Mouse (Mus musculus): ENCODE measurements around the gene Gm3646. TPM values are rescaled to one million over a fixed set of nuclear protein-coding genes. Genes with fewer than 3 reads are reported as not detected.

The Gm3646 gene
- total RNA-seq, 2 experiments from 2014 or later: not detected

GRCm38 (mm10) chr1:39779111-39779980, 25.8 kb downstream of the Gm3646 start:
- DNase-seq: no peak

DNA sequence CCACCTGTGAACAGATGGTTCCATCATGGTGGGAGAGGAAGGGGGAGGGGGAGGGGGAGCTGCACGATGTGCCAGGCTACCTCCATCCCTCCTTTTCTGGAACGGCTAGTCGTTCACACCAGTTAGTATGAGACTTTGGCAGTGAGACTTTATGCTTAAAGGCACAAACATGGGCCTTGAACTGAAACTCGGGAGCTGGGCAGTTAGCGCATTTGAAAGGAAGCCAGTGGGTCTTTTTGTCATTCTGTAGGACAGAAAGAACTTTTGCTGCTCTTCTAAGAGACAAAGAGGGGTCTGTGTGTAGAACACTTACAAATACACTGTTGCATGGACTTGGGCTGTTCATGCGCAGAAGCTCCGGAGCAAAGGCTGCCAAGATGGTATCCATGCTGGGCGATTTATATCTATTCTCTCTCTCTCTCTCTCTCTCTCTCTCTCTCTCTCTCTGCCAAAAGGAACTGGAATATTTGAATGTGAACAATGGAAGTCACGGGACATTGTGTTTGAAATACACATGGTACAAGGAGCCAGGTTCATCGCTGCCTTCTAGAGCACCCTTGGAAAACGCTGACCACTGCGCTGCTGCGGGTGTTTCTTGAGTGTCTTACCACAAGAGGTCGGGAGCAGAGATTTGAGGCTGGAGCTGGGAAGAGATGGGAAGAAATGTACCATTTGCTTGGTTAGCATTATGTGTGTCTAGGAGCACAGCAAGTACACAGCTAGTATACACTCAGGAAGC, 31.0 kb downstream of the Gm3646 start:
- no peak for DNase-seq

DNA sequence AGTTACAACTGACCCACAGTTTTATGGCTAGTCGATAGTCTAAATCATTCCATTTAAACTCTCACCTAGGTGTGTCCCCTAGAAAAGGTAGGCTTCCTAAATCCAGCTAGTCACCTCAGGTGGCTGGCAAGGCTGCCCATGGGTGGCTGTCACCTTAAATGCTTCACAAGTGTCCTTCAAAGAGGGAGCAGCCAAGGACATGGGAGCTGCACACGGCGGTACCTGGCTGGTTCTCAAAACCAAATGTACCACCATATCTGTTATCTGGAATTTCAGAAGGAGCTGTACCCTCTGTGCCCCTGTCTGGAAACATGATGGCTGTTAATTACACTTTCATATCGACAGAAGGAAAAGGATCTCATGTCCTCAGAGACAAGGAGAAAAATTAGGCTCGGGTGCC, 31.6 kb downstream of the Gm3646 start:
- no peak for DNase-seq

GRCm38 (mm10) chr1:39772401-39773095, 32.6 kb downstream of the Gm3646 start:
- no peak for DNase-seq

DNA sequence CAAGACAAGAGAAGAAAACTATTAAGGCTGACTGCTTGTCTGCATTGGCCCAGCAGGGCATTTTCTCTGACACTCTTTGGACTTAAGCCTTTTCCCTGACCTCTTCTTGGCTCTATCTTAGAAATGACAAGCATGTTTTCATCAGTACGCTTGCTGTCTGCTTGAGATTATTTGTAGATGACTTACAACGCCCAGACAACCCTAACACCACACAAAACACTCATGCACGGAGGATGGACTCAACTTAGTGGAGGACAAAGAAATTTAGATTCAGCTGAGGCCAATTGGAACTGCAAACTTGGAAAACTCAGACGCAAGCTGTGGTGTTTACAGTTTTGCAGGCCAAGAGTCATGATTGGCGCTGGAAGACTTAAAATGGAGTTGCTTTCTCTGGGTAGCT, 34.7 kb downstream of the Gm3646 start:
- no peak for DNase-seq

GRCm38 (mm10) chr1:39768017-39768416, 37.1 kb downstream of the Gm3646 start:
- DNase-seq: no peak

DNA sequence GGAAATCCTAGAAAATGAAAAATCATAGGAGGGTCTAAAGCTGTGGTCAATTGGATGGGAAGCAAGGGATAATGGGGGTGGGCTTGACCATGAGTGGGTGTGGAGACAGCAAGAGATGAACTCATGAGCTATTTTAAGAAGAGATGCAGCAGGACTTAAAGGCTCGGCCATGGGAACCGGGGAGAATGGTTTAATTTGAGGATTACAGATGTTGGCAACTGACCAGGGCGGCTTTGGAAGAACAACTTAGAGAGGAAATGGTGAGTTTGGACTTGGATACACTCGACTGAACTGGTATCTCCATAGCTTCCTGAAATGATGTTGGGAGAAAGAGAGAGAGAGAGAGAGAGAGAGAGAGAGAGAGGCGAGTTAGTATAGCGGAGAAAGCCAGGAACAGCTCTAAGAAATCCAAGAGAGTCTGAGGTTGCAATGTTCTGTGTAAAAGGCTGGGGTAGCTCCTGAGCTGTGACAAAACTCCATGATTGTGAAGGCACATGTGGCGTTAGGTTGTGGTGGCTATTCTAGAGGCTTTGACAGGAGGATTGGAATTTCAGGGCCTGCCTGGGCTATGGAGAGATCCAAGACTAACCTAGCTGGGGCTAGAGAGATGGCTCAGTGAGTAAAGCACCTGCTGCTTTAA, 39.2 kb downstream of the Gm3646 start:
- DNase-seq: no peak

DNA sequence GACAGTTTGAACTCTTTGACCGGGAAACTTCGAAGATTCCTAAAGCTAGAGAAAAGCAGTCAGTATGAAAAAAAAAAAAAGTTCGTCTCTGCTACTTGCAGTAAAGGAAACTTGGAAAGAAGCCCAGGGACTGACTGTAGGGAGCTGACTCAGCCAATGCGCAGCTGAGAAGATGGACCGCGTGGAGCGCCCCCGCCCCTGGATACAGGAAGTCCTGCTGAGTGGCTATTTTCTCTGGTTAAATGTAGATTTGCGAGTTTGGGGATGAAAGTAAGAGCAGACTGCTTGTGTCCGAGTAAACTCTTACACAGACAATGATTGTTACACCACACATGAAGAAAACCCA, 43.1 kb downstream of the Gm3646 start:
- peak; percentile 88 to 93 for DNase-seq

- peak; percentile 77 to 81 for DNase-seq
Observed at GRCm38 (mm10) chr1:39761211-39762024, 43.7 kb downstream of the Gm3646 start.

DNA sequence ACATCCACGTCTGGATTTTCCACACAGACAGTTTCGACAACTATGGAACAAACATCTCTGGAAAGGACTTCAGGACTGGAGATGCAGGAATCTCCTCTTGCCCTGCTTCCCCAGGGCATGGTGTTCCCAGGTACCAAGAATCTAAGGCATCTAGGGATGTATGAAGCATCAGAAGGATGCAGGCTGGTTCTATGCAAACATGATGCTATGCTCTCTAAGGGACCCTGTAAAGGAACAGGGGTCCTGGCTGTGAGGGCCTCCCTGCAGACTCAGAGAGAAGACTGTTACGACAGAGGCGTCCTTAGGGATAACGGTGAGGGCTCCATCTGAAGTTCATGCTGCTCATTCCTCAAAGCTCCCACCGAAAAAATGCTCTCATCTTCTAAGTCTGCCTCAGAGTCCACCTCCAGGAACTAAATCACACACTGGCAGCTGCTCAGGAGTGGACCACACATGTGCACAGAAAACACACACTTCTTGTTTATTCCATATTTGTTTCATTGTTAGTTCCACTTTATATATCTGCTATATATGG, 44.9 kb downstream of the Gm3646 start:
- no peak for DNase-seq

GRCm38 (mm10) chr1:39759231-39760175, 45.6 kb downstream of the Gm3646 start:
- DNase-seq: peak; percentile 55 to 72

DNA sequence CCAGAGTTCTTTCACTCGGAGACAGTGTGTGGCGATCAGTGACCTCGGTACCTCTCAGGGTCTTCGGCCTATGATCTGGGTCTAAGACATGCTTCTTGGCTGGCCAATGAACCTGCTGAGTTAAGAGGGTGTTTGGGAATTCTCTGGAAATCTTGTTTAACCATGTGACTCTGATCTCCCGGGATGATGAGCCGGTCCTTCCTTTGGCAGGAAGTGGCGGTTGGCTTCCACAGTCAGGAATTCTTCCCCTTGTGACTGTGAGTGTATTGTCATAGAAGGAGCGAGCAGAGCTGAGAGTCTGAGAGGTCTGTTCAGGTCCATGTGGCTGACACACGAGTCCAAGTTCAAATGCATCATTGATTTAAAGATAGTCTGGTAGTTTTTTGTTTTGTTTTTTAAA, 46.9 kb downstream of the Gm3646 start:
- DNase-seq: no peak

DNA sequence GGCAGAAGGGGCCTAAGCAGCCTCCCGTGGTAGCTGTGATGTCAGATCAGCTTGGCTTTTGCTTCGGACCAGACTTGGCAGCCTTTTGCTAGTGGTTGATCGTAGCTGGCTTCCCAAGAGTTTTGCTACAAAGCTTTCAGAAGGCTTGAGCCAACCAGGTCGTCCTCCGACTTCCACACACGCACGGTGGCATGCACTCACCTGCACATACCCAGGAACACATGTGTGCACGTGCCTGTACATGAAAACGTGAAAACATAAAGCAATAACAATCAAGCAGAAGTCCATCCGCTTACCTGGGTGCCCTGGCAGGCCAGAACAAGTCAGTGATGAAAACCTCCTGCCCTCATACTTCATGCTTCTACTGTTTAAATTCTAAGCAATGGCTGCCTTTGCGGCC, 48.2 kb downstream of the Gm3646 start:
- no peak for DNase-seq

GRCm38 (mm10) chr1:39754224-39754957, 50.7 kb downstream of the Gm3646 start:
- peak in 1 of 2 experiments; percentile 22 for DNase-seq

Other genes starting within 250 kb of the Gm3646 start
- 10 to 100 TPM; 48.3 to 51.5 TPM for gene Rnf149, start 227.9 kb downstream of the Gm3646 start, total RNA-seq (2021)
- gene Creg2, start 153.9 kb downstream of the Gm3646 start, total RNA-seq (2021): under 1 TPM; 0.13 to 0.23 TPM
- under 1 TPM in 1 of 2 experiments, not detected in 1; 0.20 TPM for gene Rfx8, start 84.3 kb downstream of the Gm3646 start, total RNA-seq (2021)
- 100 to 1,000 TPM in 1 of 2 experiments, 10 to 100 TPM in 1; 93.6 to 114 TPM for gene Map4k4, start 95.6 kb upstream of the Gm3646 start, total RNA-seq (2021)

All from adrenal gland, postnatal 36 days (tissue).